Mouse (Mus musculus): ENCODE measurements at regions not wholly inside any gene's neighbourhood (a gene's known extent, or its start where the extent isn't known, plus 50 kb on each side); places are given as distances from the start of the nearest gene placed in this dataset.

- TF ChIP-seq POLR2A (IDR thresholded peaks at IDR 0.05; ENCODE audit: low read depth, low read length) = no peak
- TF ChIP-seq CTCF (IDR thresholded peaks at IDR 0.05; ENCODE audit: extremely low read depth, insufficient read depth, insufficient read length, insufficient replicate concordance) = no peak
These were observed 198.5 kb upstream of the Cpeb2 start for GRCm38 (mm10) chr5:43034421-43034820.
